In the genomic region with DNA sequence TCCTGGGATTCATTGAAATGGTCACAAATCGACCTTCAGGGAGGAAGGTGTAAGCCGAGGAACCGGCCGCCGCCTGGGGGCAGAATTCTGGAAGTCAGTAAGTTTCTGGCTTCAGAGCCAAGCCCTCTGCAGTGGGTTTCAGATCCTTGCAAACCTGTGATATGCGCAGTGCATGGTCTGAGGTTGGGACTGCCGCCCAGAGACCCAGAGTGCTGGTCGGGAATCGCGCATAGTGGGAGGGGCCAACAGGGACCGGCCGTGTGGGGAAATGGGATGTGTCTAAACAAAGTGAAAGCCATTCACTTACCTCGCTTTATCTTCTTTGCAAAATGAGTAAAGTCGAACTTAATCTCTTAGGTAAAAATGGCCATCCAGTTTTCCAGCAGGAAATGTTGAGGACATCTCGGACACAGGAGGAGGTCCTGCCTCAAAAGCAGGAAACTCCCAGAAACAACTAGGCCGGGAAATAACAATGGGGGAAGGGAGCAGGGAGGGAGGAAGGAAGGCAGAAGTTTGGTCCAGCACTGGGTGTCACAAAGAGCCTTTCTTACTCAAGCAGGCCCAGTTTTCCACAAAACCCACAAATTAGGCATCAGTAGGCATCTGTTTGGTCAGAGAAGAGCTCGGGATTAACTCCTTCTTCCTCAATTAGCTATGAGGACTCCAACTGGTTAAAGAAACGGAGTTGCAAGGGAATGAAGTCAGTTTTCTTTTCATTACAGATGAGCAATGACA, we compare ENCODE assay signal across 8 mouse cellular contexts. TPM values are rescaled to one million over a fixed set of nuclear protein-coding genes. Genes with fewer than 3 reads are reported as not detected.
A peak's percentile ranks its signal among the peaks of the same experiment; 100 is the strongest.
DNase-seq lines count a peak whose midpoint lies in the region; ATAC-seq and TF ChIP-seq lines count a peak whose summit lies in the region.

No protein-coding gene starts in this region.

- ATAC-seq in heart, embryonic 14.5 days (ENCODE audit: insufficient number of reproducible peaks, insufficient read depth, low FRiP score, low read depth) = peak; percentile 92
- ATAC-seq in kidney, postnatal 0 days (replicated peaks; ENCODE audit: low FRiP score, low read depth) = peak; percentile 96
- ATAC-seq in liver, embryonic 13.5 days (ENCODE audit: low read depth) = peak; percentile 70
- peak; percentile 92 for ATAC-seq in stomach, embryonic 15.5 days (ENCODE audit: insufficient read depth, low FRiP score, low read depth)

- H3K27ac ChIP-seq in embryonic fibroblast, embryonic 13.5 days (ENCODE audit: insufficient read depth, low read length) = peak overlapping the region; percentile 30
- peak overlapping the region; percentile 30 to 85 for H3K27ac ChIP-seq in heart, embryonic 14.5 days (replicated peaks in 1 of 2; ENCODE audit: control insufficient read depth in 1 of 2, insufficient read depth in 1 of 2, low read depth in 2 of 2, low read length in 2 of 2)
- peak overlapping the region; percentile 87 for H3K27ac ChIP-seq in kidney, postnatal 0 days
- H3K27ac ChIP-seq in liver, embryonic 13.5 days = no peak overlapping the region
- H3K27ac ChIP-seq in stomach, embryonic 15.5 days = peak overlapping the region; percentile 83

- no peak for TF ChIP-seq CTCF in embryonic fibroblast, embryonic 13.5 days (IDR thresholded peaks at IDR 0.05; ENCODE audit: borderline replicate concordance, insufficient read depth, low read length)
- peak; percentile 56 for TF ChIP-seq CTCF in kidney, postnatal 0 days (IDR thresholded peaks at IDR 0.05; ENCODE audit: low read depth)

- H3K4me1 ChIP-seq in embryonic fibroblast, embryonic 13.5 days (ENCODE audit: control insufficient read depth, insufficient read depth, low read length) = no peaks in the 10 kb centered on the region
- peaks cover 0 to 3% of the 10 kb centered on the region in 2 experiments; a peak in 1 of 4 replicates for H3K4me1 ChIP-seq in heart, embryonic 14.5 days (ENCODE audit: control insufficient read depth in 2 of 2, insufficient read depth in 2 of 2, low read length in 2 of 2)
- 0 out of 2 replicates have a peak, but pooled peaks cover 5% of the 10 kb centered on the region for H3K4me1 ChIP-seq in kidney, postnatal 0 days (replicated peaks; ENCODE audit: insufficient read depth, low read length)
- no peaks in the 10 kb centered on the region; the same call in 1 of the 2 replicates for H3K4me1 ChIP-seq in liver, embryonic 13.5 days (replicated peaks)
- H3K4me1 ChIP-seq in stomach, embryonic 15.5 days = no peaks in the 10 kb centered on the region

- TF ChIP-seq POLR2A in embryonic fibroblast, embryonic 13.5 days (IDR thresholded peaks at IDR 0.05; ENCODE audit: low read depth, low read length) = peak; percentile 53

- 11% methylated on average over 18 of the region's 18 CpGs for WGBS in heart, embryonic 14.5 days
- 10% methylated on average over 18 of the region's 18 CpGs for WGBS in kidney, postnatal 0 days
- 4% methylated on average over 18 of the region's 18 CpGs for WGBS in liver, embryonic 13.5 days (ENCODE audit: insufficient replicate concordance)
- WGBS in stomach, embryonic 15.5 days = 6% methylated on average over 18 of the region's 18 CpGs

- H3K27me3 ChIP-seq in heart, embryonic 14.5 days (ENCODE audit: control insufficient read depth, insufficient read depth, low read length) = no peaks in the 10 kb centered on the region
- H3K27me3 ChIP-seq in kidney, postnatal 0 days (ENCODE audit: insufficient read depth, low read length) = no peaks in the 10 kb centered on the region
- no peaks in the 10 kb centered on the region for H3K27me3 ChIP-seq in liver, embryonic 13.5 days
- no peaks in the 10 kb centered on the region for H3K27me3 ChIP-seq in stomach, embryonic 15.5 days (replicated peaks)

- H3K9me3 ChIP-seq in heart, embryonic 14.5 days (ENCODE audit: control insufficient read depth, low read length) = no peaks in the 10 kb centered on the region
- no peaks in the 10 kb centered on the region for H3K9me3 ChIP-seq in kidney, postnatal 0 days (replicated peaks; ENCODE audit: low read length)
- H3K9me3 ChIP-seq in liver, embryonic 13.5 days (replicated peaks) = no peaks in the 10 kb centered on the region
- no peaks in the 10 kb centered on the region for H3K9me3 ChIP-seq in stomach, embryonic 15.5 days

- peak overlapping the region; percentile 25 for H3K9ac ChIP-seq in heart, embryonic 14.5 days (ENCODE audit: low read length)
- H3K9ac ChIP-seq in kidney, postnatal 0 days (ENCODE audit: low read depth, low read length) = peak overlapping the region; percentile 69
- H3K9ac ChIP-seq in liver, embryonic 13.5 days = peak overlapping the region; percentile 29; the same call in 1 of the 2 replicates
- H3K9ac ChIP-seq in stomach, embryonic 15.5 days = peak overlapping the region; percentile 17

- H3K4me2 ChIP-seq in heart, embryonic 14.5 days (ENCODE audit: low read length) = peak overlapping the region; percentile 60
- H3K4me2 ChIP-seq in kidney, postnatal 0 days (ENCODE audit: low read length) = peak overlapping the region; percentile 63
- peak overlapping the region; percentile 64 for H3K4me2 ChIP-seq in liver, embryonic 13.5 days
- peak overlapping the region; percentile 66 for H3K4me2 ChIP-seq in stomach, embryonic 15.5 days

- H3K36me3 ChIP-seq in heart, embryonic 14.5 days (ENCODE audit: control insufficient read depth, insufficient read depth, low read length) = no peaks in the 10 kb centered on the region
- H3K36me3 ChIP-seq in kidney, postnatal 0 days (ENCODE audit: insufficient read depth, low read length) = no peaks in the 10 kb centered on the region
- H3K36me3 ChIP-seq in liver, embryonic 13.5 days = no peaks in the 10 kb centered on the region
- no peaks in the 10 kb centered on the region for H3K36me3 ChIP-seq in stomach, embryonic 15.5 days

- DNase-seq in 416B (ENCODE audit: low read depth) = peak; percentile 47
- DNase-seq in adrenal gland, postnatal 25 days = peak; percentile 68
- peak; percentile 84 for DNase-seq in kidney, postnatal 0 days (ENCODE audit: low spot score)
- peak; percentile 3 for DNase-seq in liver, embryonic 13.5 days
- DNase-seq in neural tube, embryonic 10.5 days (ENCODE audit: extremely low spot score, low spot score) = peak; percentile 53

- peak overlapping the region; percentile 22 for H3K4me3 ChIP-seq in embryonic fibroblast, embryonic 13.5 days (ENCODE audit: insufficient read depth, low read length)
- peak overlapping the region; percentile 32 to 60 for H3K4me3 ChIP-seq in heart, embryonic 14.5 days (ENCODE audit: control insufficient read depth in 1 of 2, insufficient read depth in 1 of 2, low read depth in 1 of 2, low read length in 2 of 2)
- H3K4me3 ChIP-seq in kidney, postnatal 0 days (replicated peaks; ENCODE audit: low read depth, low read length) = peak overlapping the region; percentile 46
- peak overlapping the region; percentile 54 for H3K4me3 ChIP-seq in liver, embryonic 13.5 days (replicated peaks)
- H3K4me3 ChIP-seq in stomach, embryonic 15.5 days (replicated peaks) = peak overlapping the region; percentile 48

RNA-seq across cellular contexts. Expression of a gene that starts 0.6 kb away (rescaled TPM):
- 7.7 and 9.0 TPM in 2 replicates for total RNA-seq in adrenal gland, postnatal 25 days (2021)
- polyA plus RNA-seq in embryonic fibroblast, embryonic 13.5 days (2011; ENCODE audit: insufficient read length, low read depth, missing spikeins) = 5.4 and 6.7 TPM in 2 replicates
- 3.0 and 3.3 TPM in 2 replicates for polyA plus RNA-seq in heart, embryonic 14.5 days (2014; fragmentation: Nextera tagmentation; extraction: Ambion mirVana)
- 4.6 and 4.7 TPM in 2 replicates for polyA plus RNA-seq in kidney, postnatal 0 days (2015; fragmentation: Nextera tagmentation; extraction: Ambion mirVana)
- polyA plus RNA-seq in liver, embryonic 13.5 days (2015; fragmentation: Nextera tagmentation; extraction: Ambion mirVana) = 0.45 and 0.54 TPM in 2 replicates
- 3.0 and 3.6 TPM in 2 replicates for polyA plus RNA-seq in stomach, embryonic 15.5 days (2015; fragmentation: Nextera tagmentation; extraction: Ambion mirVana)

RNA-seq across cellular contexts. Expression of a gene that starts 28.2 kb away (rescaled TPM):
- 5.9 and 8.0 TPM in 2 replicates for total RNA-seq in adrenal gland, postnatal 25 days (2021)
- 27.7 and 30.2 TPM in 2 replicates for polyA plus RNA-seq in embryonic fibroblast, embryonic 13.5 days (2011; ENCODE audit: insufficient read length, low read depth, missing spikeins)
- 3.6 and 4.2 TPM in 2 replicates for polyA plus RNA-seq in heart, embryonic 14.5 days (2014; fragmentation: Nextera tagmentation; extraction: Ambion mirVana)
- 52.3 and 57.8 TPM in 2 replicates for polyA plus RNA-seq in kidney, postnatal 0 days (2015; fragmentation: Nextera tagmentation; extraction: Ambion mirVana)
- polyA plus RNA-seq in liver, embryonic 13.5 days (2015; fragmentation: Nextera tagmentation; extraction: Ambion mirVana) = 1.6 and 2.2 TPM in 2 replicates
- polyA plus RNA-seq in stomach, embryonic 15.5 days (2015; fragmentation: Nextera tagmentation; extraction: Ambion mirVana) = 18.3 and 24.8 TPM in 2 replicates

Comparison
In these comparisons a context has a peak if more than half of its experiments do, and no peak if none do; other contexts are left out.
1. DNase-seq: peak in every context shown above with its lines; median percentile 84 in kidney, postnatal 0 days; 68 in adrenal gland, postnatal 25 days; 53 in neural tube, embryonic 10.5 days; 47 in 416B; 3 in liver, embryonic 13.5 days.
2. H3K9ac ChIP-seq: peak in every context shown above with its lines; median percentile 69 in kidney, postnatal 0 days; 29 in liver, embryonic 13.5 days; 25 in heart, embryonic 14.5 days; 17 in stomach, embryonic 15.5 days.